Mouse (Mus musculus): ENCODE measurements around the gene Agpat4.
A peak's percentile ranks its signal among the peaks of the same experiment; 100 is the strongest.

Agpat4 gene

DNA sequence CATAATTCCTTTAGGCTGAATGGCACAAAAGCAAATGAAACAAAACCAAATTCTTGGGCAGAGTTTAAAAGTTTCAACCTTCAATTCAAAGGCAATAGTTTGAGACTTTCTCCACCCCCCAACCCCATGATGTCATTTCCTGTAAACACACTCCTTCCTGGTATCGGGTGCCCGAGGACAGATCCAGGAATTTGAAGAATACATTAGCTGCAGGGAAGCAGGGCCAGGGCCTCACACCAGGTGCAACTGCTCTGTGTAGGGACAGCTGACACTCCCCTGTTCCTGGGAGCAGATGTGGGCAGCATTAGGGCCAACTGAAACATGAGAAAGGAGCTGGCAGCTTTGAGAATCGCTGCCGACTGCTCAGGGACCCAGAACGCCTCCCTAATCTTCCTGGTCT is 76.6 kb downstream of the Agpat4 start:
- no peak for DNase-seq (ENCODE audit: low spot score in 2 of 2)

- DNase-seq (ENCODE audit: low spot score in 2 of 2), result no peak
Observed at GRCm38 (mm10) chr17:12195604-12196003, 77.1 kb downstream of the Agpat4 start.

DNA sequence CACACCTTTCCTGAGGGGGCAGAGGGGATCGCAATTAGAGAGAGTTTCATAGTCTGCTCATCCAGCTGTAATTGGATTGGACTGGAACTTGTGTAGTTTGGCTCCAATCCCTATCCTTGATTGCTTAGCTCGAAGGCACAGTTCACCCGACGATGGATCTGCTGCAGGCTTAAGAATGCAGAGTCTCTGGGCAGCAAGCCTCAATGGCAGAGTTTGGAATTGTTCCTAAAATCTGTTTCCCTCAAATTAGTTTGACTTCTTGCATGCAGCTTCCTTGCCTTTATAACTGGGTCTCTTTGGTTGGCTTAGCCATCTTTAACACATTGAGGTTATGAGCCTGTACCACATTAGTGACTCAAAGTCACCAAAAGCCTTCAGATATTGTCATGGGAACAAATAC is 81.4 kb downstream of the Agpat4 start:
- no peak for DNase-seq (ENCODE audit: low spot score in 2 of 2)

DNA sequence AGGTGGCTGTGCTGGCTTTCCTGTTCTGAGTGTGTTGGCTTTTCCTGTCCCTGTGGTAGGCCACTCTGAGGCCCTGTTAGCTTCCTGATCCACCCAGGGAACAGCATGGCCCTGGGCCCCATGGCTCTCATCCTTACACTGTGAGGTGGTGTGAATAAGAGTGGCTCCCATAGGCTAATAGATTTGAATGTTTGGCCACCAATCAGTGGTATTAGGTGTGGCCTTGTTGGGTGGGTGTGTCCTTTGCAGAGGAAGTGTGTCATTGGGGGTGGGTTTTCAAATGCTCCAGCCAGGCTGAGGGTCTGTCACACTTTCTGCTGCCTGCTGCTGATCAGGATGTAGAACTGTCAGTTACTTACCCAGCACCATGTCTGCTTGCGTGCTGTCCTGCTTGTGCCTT is 82.6 kb downstream of the Agpat4 start:
- no peak for DNase-seq (ENCODE audit: low spot score in 2 of 2)

GRCm38 (mm10) chr17:12203414-12203897 is 85.0 kb downstream of the Agpat4 start:
- peak in 1 of 2 experiments; percentile 62 for DNase-seq (ENCODE audit: low spot score in 2 of 2)

DNA sequence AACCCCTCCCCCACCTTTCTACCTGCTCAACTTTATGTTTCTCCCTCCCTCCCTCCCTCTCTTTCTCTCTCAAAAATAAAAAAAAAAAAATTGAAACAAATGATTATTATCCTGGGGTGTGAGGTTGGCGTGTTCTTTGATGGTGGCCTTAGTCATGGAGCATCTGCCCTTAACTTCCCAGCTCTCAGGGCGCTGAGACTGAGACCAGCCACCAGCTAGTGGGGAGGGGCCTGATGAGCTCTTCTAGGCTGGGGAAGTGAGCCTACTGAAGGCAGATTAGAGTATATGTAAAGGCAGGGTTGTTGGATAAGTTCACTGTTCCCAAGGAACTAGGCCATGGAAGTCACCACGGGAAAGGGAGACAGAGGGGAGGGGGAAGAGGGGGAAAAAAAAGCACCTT is 85.7 kb downstream of the Agpat4 start:
- DNase-seq (ENCODE audit: low spot score in 2 of 2), result no peak

DNA sequence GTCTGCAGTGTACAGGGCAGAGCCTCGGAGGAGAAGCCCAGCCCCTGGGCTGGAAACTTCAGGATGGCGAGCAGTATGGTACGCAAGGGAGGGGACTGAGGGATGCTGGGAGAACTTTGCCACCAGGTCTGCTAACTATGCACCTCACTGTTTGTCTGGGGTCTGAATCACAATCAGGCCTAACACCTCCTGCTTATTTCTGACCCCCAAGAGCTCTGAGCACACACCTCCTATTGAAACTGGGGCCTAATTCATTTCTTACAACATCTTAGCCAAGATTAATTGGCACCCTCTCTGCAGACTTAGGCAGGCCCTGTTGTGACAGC is 86.1 kb downstream of the Agpat4 start:
- no peak for DNase-seq (ENCODE audit: low spot score in 2 of 2)

GRCm38 (mm10) chr17:12205015-12205693 is 86.7 kb downstream of the Agpat4 start:
- no peak for DNase-seq (ENCODE audit: low spot score in 2 of 2)

GRCm38 (mm10) chr17:12205694-12206075 is 87.2 kb downstream of the Agpat4 start:
- no peak for DNase-seq (ENCODE audit: low spot score in 2 of 2)

GRCm38 (mm10) chr17:12206248-12206647 is 87.7 kb downstream of the Agpat4 start:
- DNase-seq (ENCODE audit: low spot score in 2 of 2), result no peak

- no peak for DNase-seq (ENCODE audit: low spot score in 2 of 2)
Observed at GRCm38 (mm10) chr17:12207022-12207548, 88.6 kb downstream of the Agpat4 start.

DNA sequence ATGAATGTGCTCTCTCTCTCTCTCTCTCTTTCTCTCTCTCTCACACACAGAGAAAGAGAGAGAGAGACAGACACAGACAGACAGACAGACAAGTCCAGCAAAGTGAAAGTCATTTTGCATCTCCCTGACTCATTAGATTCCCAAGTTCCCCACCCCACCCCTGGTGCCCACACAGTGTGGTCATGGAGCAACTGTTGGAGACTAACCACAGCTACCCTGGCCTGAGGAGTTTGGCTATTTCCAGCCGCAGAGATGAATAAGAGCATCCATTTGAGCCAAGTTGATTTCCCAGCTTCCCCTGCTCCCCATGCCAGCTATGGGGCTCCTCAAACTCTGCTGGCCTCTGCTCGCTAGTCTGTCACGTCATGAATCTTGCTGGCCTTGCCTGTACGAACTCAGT is 91.0 kb downstream of the Agpat4 start:
- DNase-seq (ENCODE audit: low spot score in 2 of 2), result no peak

GRCm38 (mm10) chr17:12210544-12211132 is 92.1 kb downstream of the Agpat4 start:
- peak; percentile 90 to 96 for DNase-seq (ENCODE audit: low spot score in 2 of 2)

GRCm38 (mm10) chr17:12211890-12212289 is 93.4 kb downstream of the Agpat4 start:
- no peak for DNase-seq (ENCODE audit: low spot score in 2 of 2)

DNA sequence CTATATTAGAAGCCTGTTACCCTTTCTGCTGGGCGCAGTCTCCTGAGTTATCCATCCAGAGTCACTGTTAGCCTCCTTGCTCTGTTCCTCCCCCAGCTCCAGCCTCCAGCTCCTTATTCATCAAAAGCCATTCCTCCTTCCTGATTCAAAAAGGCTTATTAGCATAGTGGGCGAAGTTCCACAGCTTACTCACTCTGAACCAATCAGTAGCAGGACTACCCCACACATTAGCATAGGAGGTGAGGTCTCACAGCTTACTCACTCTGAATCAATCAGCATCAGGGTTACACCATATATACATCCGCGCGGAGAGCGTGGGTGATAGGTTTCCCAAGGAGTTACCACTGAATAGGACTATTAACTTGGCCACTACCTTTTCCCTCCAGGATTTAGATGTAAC is 93.8 kb downstream of the Agpat4 start:
- DNase-seq (ENCODE audit: low spot score in 2 of 2), result no peak

- DNase-seq (ENCODE audit: low spot score in 2 of 2), result no peak
Observed at GRCm38 (mm10) chr17:12213430-12213829, 94.9 kb downstream of the Agpat4 start.

DNA sequence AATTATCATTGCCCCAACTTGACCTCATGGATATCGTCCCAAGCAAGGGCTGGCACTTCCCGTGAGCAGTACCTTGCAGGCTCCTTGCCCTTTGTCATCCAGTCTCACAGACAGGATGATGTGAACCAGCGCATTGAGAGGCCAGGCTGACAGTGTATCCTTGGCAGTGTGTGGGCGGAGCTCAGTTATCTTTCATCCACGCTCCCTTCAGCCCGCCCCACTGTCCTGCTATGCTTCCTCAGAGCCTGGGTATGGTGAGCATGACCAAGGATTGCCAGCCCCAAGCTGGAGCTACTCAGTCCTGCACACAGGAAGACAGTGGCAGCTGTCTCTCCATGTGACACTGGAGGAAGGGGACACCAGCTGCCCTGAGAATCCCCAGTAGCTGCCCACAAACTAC is 97.7 kb downstream of the Agpat4 start:
- no peak for DNase-seq (ENCODE audit: low spot score in 2 of 2)

DNA sequence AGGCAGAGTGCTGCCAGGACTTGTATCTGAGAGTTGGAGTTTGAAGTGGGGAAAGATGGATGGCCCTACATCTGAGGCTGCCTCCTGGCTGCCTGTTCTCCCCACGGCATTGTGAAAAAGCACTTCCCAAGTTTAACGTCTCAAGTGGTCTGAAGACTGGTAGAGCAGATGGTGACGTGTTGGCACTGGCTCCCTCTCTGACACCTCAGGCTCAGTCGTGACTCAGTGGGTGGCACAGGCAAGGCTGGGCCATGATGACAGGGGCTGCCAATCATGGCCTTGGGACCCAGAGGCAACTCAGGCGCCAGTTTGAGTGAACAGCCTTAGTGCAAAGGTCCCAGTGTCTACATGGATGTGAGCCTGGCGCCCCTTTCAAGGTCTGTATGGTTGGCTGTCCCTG is 103.4 kb downstream of the Agpat4 start:
- DNase-seq (ENCODE audit: low spot score in 2 of 2), result peak in 1 of 2 experiments; percentile 40

- no peak for DNase-seq (ENCODE audit: low spot score in 2 of 2)
Observed at GRCm38 (mm10) chr17:12223682-12224081, 105.2 kb downstream of the Agpat4 start.

GRCm38 (mm10) chr17:12224145-12224544 is 105.6 kb downstream of the Agpat4 start:
- DNase-seq (ENCODE audit: low spot score in 2 of 2), result no peak

- DNase-seq (ENCODE audit: low spot score in 2 of 2), result peak in 1 of 2 experiments; percentile 56
Observed at GRCm38 (mm10) chr17:12224551-12224950, 106.0 kb downstream of the Agpat4 start.

DNA sequence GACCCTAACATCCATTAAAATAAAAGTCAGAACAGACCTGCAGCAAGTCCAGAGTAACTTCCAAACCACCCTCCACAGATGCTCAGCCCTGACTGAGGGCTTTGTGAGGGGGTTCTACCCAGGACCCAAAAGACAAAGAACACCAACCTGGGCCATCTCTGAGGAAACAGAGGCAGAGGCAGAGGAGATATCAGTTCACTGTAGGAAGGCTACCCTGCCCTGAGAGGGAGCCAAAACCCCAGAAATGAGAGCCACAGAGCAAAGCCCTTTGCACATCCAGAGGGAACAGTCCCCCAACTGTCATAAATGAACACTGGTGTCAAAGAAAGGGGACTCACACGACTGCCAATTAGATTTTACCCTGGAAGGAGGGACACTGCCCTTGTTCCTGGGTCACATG is 106.7 kb downstream of the Agpat4 start:
- DNase-seq (ENCODE audit: low spot score in 2 of 2), result no peak

DNA sequence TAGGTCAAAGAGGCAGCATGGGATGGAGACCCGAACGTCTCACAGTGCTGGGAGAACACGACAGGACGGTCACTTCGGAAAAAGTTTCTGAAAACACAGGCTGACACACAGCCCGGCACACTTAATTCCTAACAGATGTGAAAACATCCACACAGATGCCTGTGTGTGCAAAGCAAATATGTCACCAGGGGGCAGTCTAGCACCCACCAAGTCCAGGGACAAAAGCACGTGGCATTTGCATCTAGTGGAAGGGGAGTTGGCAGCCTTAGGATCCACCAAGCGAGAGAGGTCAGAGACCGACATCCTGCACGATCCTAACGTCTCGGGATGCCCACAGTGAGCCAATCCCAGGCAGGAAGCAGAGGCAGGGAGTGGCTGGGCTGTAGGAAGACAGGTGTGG is 108.0 kb downstream of the Agpat4 start:
- no peak for DNase-seq (ENCODE audit: low spot score in 2 of 2)

Data from cerebellum, postnatal 4 days (tissue).